Mouse (Mus musculus) bone marrow macrophage, adult 2 months (primary cell): Measurements from ENCODE around the gene Ttc7b.

ENCODE experiments used
- CTCF ChIP-seq: IDR thresholded peaks from 2 replicates; pipeline ENCODE4 v1.5.1; 2012; ENCODE audit warnings: low read depth, mild to moderate bottlenecking, low read length, moderate library complexity
- POLR2A ChIP-seq: IDR thresholded peaks from 2 replicates; pipeline ENCODE4 v1.6.1; 2012; ENCODE audit warnings: mild to moderate bottlenecking, low read depth, low read length, borderline replicate concordance

- no peak for TF ChIP-seq CTCF
- no peak for TF ChIP-seq POLR2A
These were observed 243.1 kb downstream of the Ttc7b start for GRCm38 (mm10) chr12:100277534-100277905.
